Mouse (Mus musculus): ENCODE data around the gene Hrh1.

The Hrh1 gene

GRCm38 (mm10) chr6:114407049-114407448 is 9.3 kb downstream of the Hrh1 start:
- DNase-seq = no peak

- peak in 1 of 2 experiments; percentile 22 for DNase-seq
Measured at GRCm38 (mm10) chr6:114408278-114408677, 10.5 kb downstream of the Hrh1 start.

GRCm38 (mm10) chr6:114411913-114412312 is 14.2 kb downstream of the Hrh1 start:
- no peak for DNase-seq

- no peak for DNase-seq
Measured at GRCm38 (mm10) chr6:114414510-114414909, 16.8 kb downstream of the Hrh1 start.

GRCm38 (mm10) chr6:114418037-114418436 is 20.3 kb downstream of the Hrh1 start:
- no peak for DNase-seq

- no peak for DNase-seq
Measured at GRCm38 (mm10) chr6:114421061-114421460, 23.3 kb downstream of the Hrh1 start.

GRCm38 (mm10) chr6:114423051-114423676 is 25.4 kb downstream of the Hrh1 start:
- peak in 1 of 2 experiments; percentile 26 for DNase-seq

GRCm38 (mm10) chr6:114425343-114425742 is 27.6 kb downstream of the Hrh1 start:
- no peak for DNase-seq

GRCm38 (mm10) chr6:114427641-114428040 is 29.9 kb downstream of the Hrh1 start:
- no peak for DNase-seq

GRCm38 (mm10) chr6:114428831-114429230 is 31.1 kb downstream of the Hrh1 start:
- DNase-seq = peak; percentile 31 to 50

- no peak for DNase-seq
Measured at GRCm38 (mm10) chr6:114432591-114432990, 34.9 kb downstream of the Hrh1 start.

GRCm38 (mm10) chr6:114434524-114434923 is 36.8 kb downstream of the Hrh1 start:
- no peak for DNase-seq

- no peak for DNase-seq
Measured at GRCm38 (mm10) chr6:114440302-114440701, 42.6 kb downstream of the Hrh1 start.

- DNase-seq = no peak
Measured at GRCm38 (mm10) chr6:114440788-114441453, 43.2 kb downstream of the Hrh1 start.

GRCm38 (mm10) chr6:114444247-114444844 is 46.6 kb downstream of the Hrh1 start:
- DNase-seq = no peak

- DNase-seq = peak in 1 of 2 experiments; percentile 28
Measured at GRCm38 (mm10) chr6:114444976-114445375, 47.2 kb downstream of the Hrh1 start.

GRCm38 (mm10) chr6:114448888-114449287 is 51.2 kb downstream of the Hrh1 start:
- DNase-seq = no peak

GRCm38 (mm10) chr6:114455267-114455666 is 57.5 kb downstream of the Hrh1 start:
- no peak for DNase-seq

- no peak for DNase-seq
Measured at GRCm38 (mm10) chr6:114456255-114457042, 58.7 kb downstream of the Hrh1 start.

- DNase-seq = no peak
Measured at GRCm38 (mm10) chr6:114457299-114457698, 59.6 kb downstream of the Hrh1 start.

- DNase-seq = no peak
Measured at GRCm38 (mm10) chr6:114458191-114458590, 60.5 kb downstream of the Hrh1 start.

- DNase-seq = no peak
Measured at GRCm38 (mm10) chr6:114459969-114460368, 62.2 kb downstream of the Hrh1 start.

GRCm38 (mm10) chr6:114461536-114461935 is 63.8 kb downstream of the Hrh1 start:
- DNase-seq = peak in 1 of 2 experiments; percentile 17

Data from kidney, postnatal 4 days (tissue).